ENCODE assay signal across 9 mouse cellular contexts in genomic region chr2:167538671-167539306, GRCm38 (mm10). TPM values are rescaled to one million over a fixed set of nuclear protein-coding genes. Genes with fewer than 3 reads are reported as not detected.
DNase-seq lines count a peak whose midpoint lies in the region; ATAC-seq lines count a peak whose summit lies in the region.
"Had no signal": no experiment of that assay in that cellular context is flagged by ENCODE, and none has a peak within 500 bp of the region (broad histone marks: within the 10 kb centered on the region; RNA-seq: fewer than 3 reads in every experiment).

No protein-coding gene starts in this region.

- H3K4me3 ChIP-seq in kidney, embryonic 16.5 days (ENCODE audit: low read length), result peak overlapping the region; percentile 69
- H3K4me3 ChIP-seq in heart, embryonic 12.5 days, result peak overlapping the region; percentile 61
- peak overlapping the region; percentile 54 for H3K4me3 ChIP-seq in liver, embryonic 13.5 days (replicated peaks)

- peak overlapping the region; percentile 96 for H3K4me2 ChIP-seq in kidney, embryonic 16.5 days (replicated peaks; ENCODE audit: low read depth, low read length)
- H3K4me2 ChIP-seq in heart, embryonic 12.5 days, result peak overlapping the region; percentile 89
- H3K4me2 ChIP-seq in liver, embryonic 13.5 days, result peak overlapping the region; percentile 69

- H3K27ac ChIP-seq in kidney, embryonic 16.5 days (ENCODE audit: low read length), result peak overlapping the region; percentile 65
- peak overlapping the region; percentile 12 for H3K27ac ChIP-seq in heart, embryonic 12.5 days (ENCODE audit: poor library complexity, severe bottlenecking)
- no peak overlapping the region for H3K27ac ChIP-seq in liver, embryonic 13.5 days
- H3K27ac ChIP-seq: macrophage had no signal

- H3K9ac ChIP-seq in kidney, embryonic 16.5 days (replicated peaks; ENCODE audit: low read length), result peak overlapping the region; percentile 78
- H3K9ac ChIP-seq in heart, embryonic 12.5 days, result peak overlapping the region; percentile 81
- peak overlapping the region; percentile 62 for H3K9ac ChIP-seq in liver, embryonic 13.5 days

- no peak for DNase-seq in kidney, postnatal 14 days
- peak; percentile 87 for DNase-seq in adrenal gland, adult 2 months
- DNase-seq in liver, embryonic 13.5 days, result no peak
- DNase-seq in right cerebral cortex, adult 18-20 months, result no peak
- DNase-seq in left cerebral cortex, adult 11 months (ENCODE audit: low spot score), result no peak
- DNase-seq in gastrocnemius, adult 18-20 months (ENCODE audit: low spot score), result no peak

- ATAC-seq in kidney, embryonic 16.5 days (ENCODE audit: low FRiP score, low TSS enrichment), result no peak
- ATAC-seq in heart, embryonic 12.5 days (ENCODE audit: insufficient number of reproducible peaks, low FRiP score), result no peak
- no peak for ATAC-seq in liver, embryonic 13.5 days (ENCODE audit: low read depth)

- WGBS in kidney, embryonic 16.5 days, result 22% methylated on average over 34 of the region's 34 CpGs
- 26% methylated on average over 34 of the region's 34 CpGs for WGBS in heart, embryonic 12.5 days
- 40% methylated on average over 34 of the region's 34 CpGs for WGBS in liver, embryonic 13.5 days (ENCODE audit: insufficient replicate concordance)

- peaks cover 19% of the 10 kb centered on the region for H3K27me3 ChIP-seq in kidney, embryonic 16.5 days (ENCODE audit: insufficient read depth, low read length)
- peaks cover 35% of the 10 kb centered on the region for H3K27me3 ChIP-seq in heart, embryonic 12.5 days (replicated peaks)
- peaks cover 68% of the 10 kb centered on the region for H3K27me3 ChIP-seq in liver, embryonic 13.5 days

- H3K4me1 ChIP-seq in kidney, embryonic 16.5 days (ENCODE audit: insufficient read depth, low read length), result peaks cover 57% of the 10 kb centered on the region
- peaks cover 64% of the 10 kb centered on the region for H3K4me1 ChIP-seq in heart, embryonic 12.5 days (replicated peaks)
- H3K4me1 ChIP-seq in liver, embryonic 13.5 days (replicated peaks), result peaks cover 56% of the 10 kb centered on the region

- peaks cover 9% of the 10 kb centered on the region; the same call in 1 of the 2 replicates for H3K36me3 ChIP-seq in kidney, embryonic 16.5 days (ENCODE audit: insufficient read depth, low read length)
- H3K36me3 ChIP-seq in heart, embryonic 12.5 days, result peaks cover 12% of the 10 kb centered on the region
- no peaks in the 10 kb centered on the region; the same call in 1 of the 2 replicates for H3K36me3 ChIP-seq in liver, embryonic 13.5 days

- H3K9me3 ChIP-seq in kidney, embryonic 16.5 days (ENCODE audit: low read length), result no peaks in the 10 kb centered on the region
- no peaks in the 10 kb centered on the region for H3K9me3 ChIP-seq in heart, embryonic 12.5 days (replicated peaks)
- H3K9me3 ChIP-seq in liver, embryonic 13.5 days (replicated peaks), result no peaks in the 10 kb centered on the region

RNA-seq across cellular contexts. Expression of gene Snai1, which starts 0.8 kb away (rescaled TPM):
- polyA plus RNA-seq in kidney, embryonic 16.5 days (2015; fragmentation: Nextera tagmentation; extraction: Ambion mirVana), result 40.8 and 49.3 TPM in 2 replicates
- 10 to 100 TPM in 1 of 2 experiments, 1 to 10 TPM in 1; 6.7 to 10.1 TPM for total RNA-seq in adrenal gland, adult 2 months (2021)
- 45.2 and 45.3 TPM in 2 replicates for polyA plus RNA-seq in adrenal gland, adult 2 months (2012; rRNA removed)
- polyA plus RNA-seq in heart, embryonic 12.5 days (2016; fragmentation: Nextera tagmentation; extraction: Ambion mirVana), result 18.8 and 21.4 TPM in 2 replicates
- 1.8 and 2.5 TPM in 2 replicates for polyA plus RNA-seq in liver, embryonic 13.5 days (2015; fragmentation: Nextera tagmentation; extraction: Ambion mirVana)
- 1 to 10 TPM in 1 of 2 experiments, under 1 TPM in 1; 0.73 to 1.0 TPM for total RNA-seq in gastrocnemius, adult 18-20 months (2021)
- polyA plus RNA-seq: macrophage had no signal

RNA-seq across cellular contexts. Expression of gene Spata2, which starts 46.1 kb away (rescaled TPM):
- 18.3 and 21.2 TPM in 2 replicates for polyA plus RNA-seq in kidney, embryonic 16.5 days (2015; fragmentation: Nextera tagmentation; extraction: Ambion mirVana)
- 10 to 100 TPM; 33.1 to 35.1 TPM for total RNA-seq in adrenal gland, adult 2 months (2021)
- polyA plus RNA-seq in adrenal gland, adult 2 months (2012; rRNA removed), result 29.0 and 30.8 TPM in 2 replicates
- polyA plus RNA-seq in heart, embryonic 12.5 days (2016; fragmentation: Nextera tagmentation; extraction: Ambion mirVana), result 14.6 and 15.4 TPM in 2 replicates
- 7.0 and 9.4 TPM in 2 replicates for polyA plus RNA-seq in liver, embryonic 13.5 days (2015; fragmentation: Nextera tagmentation; extraction: Ambion mirVana)
- total RNA-seq in gastrocnemius, adult 18-20 months (2021), result 10 to 100 TPM; 18.4 to 19.5 TPM

RNA-seq across cellular contexts. Expression of gene Rnf114, which starts 46.3 kb away (rescaled TPM):
- 104 and 108 TPM in 2 replicates for polyA plus RNA-seq in kidney, embryonic 16.5 days (2015; fragmentation: Nextera tagmentation; extraction: Ambion mirVana)
- 10 to 100 TPM; 75.2 to 78.4 TPM for total RNA-seq in adrenal gland, adult 2 months (2021)
- polyA plus RNA-seq in adrenal gland, adult 2 months (2012; rRNA removed), result 64.2 and 70.8 TPM in 2 replicates
- 61.4 and 62.9 TPM in 2 replicates for polyA plus RNA-seq in heart, embryonic 12.5 days (2016; fragmentation: Nextera tagmentation; extraction: Ambion mirVana)
- 32.5 and 33.2 TPM in 2 replicates for polyA plus RNA-seq in liver, embryonic 13.5 days (2015; fragmentation: Nextera tagmentation; extraction: Ambion mirVana)
- 10 to 100 TPM; 37.5 to 45.6 TPM for total RNA-seq in gastrocnemius, adult 18-20 months (2021)
